Mouse (Mus musculus) kidney, postnatal 14 days (tissue): ENCODE measurements around the gene Dmrta2.

Experiments
- DNase-seq: peaks from one replicate; pipeline ENCODE4 v3.0.0; 2022; ENCODE audit warnings: mixed read lengths

Gene Dmrta2

DNA sequence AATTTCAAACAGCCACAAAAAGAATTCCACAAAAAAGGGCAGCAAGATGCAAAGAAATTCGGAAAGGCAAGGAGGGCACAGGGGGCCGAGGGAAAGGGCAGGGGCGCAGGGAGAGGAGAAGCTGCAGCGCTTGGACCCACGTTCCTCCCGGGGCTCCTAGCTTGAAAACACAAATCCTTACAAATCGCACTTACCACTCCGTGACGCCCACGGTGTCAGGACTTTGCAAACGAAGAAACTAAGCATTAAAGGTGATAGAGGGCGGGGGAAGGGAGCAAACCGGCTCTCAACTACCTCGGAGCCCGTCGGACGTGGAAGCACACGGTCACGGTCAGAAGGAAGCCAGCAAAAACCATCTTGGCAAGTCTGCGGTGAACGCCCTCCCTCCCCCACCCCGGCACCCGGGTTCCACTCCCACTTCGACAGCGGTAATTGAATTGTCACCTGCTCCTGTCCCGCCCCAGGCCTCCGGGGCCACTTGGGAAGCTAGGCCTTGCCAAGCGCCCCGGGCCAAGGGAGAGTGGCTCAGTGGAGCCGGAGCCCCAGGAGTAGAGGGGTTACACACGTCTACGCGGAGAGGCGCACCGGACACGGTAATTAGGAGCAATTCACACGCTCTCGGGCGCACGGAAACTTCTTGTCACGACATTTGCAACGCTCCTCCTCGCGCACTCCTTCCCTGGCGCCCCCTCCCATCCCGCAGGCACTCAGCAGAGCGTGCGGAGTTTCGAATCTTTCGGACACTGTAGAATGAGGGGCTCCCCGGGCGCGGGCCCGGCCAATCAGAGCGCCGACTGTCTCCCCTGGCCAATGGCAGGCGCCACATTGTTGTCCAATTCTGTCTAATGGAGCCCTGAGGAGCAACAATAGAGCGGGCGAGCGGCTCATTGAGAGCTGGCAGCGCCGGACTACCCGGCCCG is at the start of gene Dmrta2:
TSS of gene Dmrta2 (plus strand) at position 906 of the 920 bp plus-strand sequence.
- DNase-seq, result no peak

DNA sequence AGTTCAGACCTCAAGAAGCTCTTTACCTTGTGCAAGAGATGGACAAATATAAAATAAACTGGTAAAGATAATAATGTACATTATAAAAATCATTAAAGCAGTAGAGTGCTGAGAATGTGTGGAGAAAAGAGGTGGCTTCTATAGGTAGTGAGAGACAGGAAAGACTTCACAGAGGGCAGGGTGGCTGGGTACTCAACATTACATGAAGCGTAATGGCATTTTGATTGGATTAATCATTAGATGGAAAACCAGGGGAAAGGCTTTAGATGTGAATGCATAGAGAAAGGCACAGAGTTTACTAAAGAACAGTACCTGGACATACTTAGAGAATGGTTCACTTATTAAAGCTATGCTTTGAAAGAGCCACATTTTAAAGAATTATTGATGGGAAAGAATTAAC is 48.8 kb upstream of the Dmrta2 start:
- DNase-seq, result no peak

DNA sequence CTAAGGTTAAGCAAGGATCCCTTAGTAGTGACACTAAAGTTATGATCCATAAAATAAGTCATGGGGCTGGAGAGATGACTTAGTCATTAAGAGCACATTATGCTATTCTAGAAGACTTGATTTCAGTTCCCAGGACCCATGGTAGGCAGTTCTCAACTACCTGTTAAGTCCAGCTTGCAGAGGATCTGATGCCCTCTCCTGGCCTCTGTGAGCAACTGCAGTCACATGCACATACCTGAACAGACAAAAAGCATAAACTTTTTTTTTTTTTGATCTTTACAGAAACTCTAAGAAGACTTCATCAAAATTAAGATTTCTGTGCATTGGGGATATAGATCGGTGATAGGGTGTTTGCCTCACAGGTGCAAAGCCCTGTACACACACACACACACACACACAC is 47.4 kb upstream of the Dmrta2 start:
- no peak for DNase-seq

DNA sequence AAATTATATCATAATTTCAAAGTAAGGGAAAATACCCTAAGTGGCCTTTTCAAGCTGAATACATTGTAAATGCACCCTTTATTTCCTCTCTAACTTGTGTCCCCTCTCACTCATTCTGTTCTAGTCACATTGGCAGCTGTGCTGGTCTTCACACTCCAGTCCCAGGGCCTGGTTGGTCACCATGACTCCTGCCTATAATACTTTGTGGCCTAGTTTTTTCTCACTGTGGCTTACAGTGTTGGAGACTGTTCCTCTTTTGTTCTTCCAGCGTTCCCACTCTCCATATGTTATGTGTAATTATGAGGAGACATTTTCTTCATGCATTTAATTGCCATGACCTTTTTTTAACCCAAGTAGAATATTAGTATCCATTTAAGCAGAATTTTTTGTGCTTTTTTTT is 46.9 kb upstream of the Dmrta2 start:
- no peak for DNase-seq

DNA sequence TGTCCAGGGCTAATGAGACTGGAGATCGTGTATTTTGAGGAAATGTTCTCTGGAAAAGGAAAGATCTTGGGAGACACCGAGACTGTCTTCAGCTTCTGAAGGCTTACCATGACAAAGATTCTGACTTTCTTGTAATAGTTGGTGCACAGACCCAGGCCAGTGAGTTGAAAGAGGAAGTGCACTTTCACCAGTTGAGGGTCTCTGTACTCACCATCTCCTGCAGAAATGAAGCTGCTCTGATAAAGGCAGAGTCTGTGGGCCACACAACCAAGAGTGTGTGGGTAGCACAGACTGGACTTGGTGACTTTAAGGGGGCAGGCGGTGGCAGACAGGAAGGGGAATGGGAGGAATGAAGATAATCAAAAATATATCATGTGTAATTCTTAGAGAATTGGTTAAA is 41.3 kb upstream of the Dmrta2 start:
- DNase-seq, result no peak

DNA sequence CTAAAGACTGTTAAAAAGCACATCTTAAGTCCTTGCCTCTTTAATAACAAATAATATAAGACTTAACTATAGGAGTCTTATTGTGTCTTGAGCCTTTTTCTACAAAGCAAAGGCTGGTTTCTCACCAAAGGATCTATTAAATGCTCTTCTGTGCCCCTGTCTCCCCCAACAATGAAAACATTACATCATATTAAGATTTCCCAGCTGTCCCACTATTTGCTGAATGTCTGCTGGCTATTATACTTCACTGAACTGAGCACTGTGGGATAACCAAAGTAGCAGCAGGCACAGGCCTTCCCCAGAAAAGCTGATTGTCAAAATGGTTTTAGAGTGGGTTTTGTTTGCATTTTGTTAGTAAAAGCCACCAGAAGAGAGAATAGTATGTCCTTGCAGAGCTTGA is 38.6 kb upstream of the Dmrta2 start:
- DNase-seq, result no peak

DNA sequence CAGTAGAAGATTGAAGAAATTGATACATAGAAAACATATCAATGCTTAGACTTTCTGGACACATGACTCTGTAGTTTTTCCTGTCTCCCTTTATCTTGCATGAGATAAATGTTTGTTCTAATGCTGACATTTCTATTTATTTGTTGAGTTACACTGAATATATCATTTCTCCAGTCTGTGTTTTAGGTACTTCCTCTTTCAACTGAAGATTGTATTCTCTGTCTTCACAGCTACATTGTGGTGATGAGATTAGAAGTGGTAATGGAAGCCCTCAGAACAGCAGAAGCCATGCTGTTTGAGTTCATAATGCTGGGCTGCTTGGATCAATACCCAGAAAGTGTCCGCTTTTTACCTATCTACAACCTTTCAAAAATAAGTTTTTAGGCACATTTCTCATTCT is 32.3 kb upstream of the Dmrta2 start:
- DNase-seq, result no peak

DNA sequence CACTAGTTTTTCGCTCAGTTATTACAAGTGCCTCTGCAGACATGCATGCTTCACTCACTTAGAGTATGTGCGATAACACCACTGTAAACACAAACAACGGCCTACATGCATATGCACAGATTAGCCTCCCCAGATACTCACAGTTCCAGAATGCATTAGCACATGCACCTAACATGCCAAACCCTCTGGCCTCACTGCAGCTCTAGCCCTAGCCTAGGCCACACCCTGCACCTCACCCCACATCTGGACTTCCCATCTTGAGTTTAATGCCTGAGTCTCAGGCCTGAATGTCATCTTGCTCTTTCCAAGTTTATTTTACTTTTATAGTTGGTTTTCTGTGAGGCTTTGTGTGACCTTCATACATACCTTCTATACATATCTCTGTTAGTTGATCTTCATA is 28.5 kb upstream of the Dmrta2 start:
- DNase-seq, result no peak

DNA sequence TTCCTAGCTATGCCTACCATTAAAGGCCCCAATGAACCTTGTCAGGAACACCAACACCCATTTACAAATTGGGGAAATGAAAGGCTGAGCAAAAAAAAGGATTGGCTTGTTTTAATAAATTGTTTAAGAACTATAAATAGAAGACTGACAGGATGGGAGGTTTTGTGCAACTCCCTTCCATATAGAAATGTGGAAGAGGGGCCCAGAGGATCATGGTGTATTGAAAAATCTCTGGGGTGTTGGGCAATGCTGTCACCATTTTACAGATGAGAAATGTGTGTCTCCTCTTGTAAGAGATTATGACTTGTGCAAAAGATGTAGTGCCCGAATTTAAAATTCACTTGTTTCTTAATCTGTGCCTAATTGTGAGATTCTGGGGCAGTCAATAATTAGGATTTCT is 24.3 kb upstream of the Dmrta2 start:
- no peak for DNase-seq

DNA sequence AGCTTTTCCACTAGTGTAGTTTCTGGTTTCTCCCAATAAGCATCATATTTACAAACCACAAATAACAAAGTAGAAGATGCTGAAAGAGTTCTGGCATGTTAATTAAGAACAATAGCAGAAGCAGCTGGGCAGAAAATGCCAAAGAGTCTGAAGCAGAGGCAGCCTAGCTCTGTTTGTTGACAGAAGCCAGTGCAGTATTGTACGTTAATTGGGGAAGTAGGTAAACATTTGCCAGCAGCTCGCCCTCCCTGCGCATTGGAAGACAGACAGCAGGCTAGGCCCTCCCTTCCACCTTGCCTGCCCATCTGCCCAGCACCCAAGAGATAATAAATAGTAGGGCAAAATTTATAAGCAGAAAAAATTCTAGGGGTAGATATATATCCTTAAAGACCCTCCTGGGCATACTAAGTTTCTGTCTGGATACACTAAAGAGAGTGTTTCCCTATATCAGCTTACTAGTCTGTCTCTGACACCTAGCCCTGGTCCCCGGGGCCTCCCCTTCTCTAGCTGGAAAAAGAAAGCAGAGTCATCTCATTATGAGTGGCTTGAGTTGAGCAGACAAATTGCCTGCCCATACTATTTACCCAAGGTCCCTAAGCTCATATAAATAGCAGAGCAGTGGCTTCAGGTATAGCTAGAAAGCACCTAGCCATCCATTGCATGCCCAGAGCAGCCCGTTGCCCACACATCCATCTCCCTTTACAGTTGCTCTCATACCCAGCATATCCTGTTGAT is 17.5 kb upstream of the Dmrta2 start:
- DNase-seq, result no peak

DNA sequence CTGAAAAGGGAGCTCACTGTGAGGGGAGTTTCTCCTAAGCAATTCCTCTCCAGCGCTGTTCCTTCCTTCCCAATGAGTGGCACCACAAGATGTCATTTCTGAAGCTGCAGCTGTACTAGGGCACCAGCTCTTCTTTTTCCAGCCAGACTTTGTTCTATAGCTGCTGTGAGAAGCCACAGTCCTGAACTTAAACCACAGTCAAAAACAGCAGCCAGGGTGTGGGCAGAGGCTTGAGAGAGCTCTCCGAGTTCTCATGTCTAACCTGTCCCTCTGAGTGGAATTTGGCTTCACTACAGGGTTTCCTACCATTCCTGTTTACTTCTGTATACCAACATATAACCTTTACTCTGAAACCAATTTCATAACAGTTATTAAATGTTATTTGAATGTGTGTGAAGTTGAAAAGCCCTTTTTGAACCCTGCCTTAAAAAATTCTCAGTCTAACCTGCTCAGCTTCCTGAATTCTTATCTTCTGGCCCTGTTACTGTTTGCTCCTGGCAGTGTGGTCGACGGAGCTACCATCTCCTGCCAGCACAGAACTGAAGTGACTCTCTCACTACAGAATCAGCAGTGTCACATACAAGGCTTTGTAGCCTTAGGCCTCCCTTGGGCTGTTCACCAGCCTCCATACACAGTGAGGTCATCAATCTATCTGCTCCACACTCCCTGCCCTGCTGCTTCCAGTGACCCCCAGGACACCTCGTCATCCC is 14.1 kb upstream of the Dmrta2 start:
- DNase-seq, result no peak

DNA sequence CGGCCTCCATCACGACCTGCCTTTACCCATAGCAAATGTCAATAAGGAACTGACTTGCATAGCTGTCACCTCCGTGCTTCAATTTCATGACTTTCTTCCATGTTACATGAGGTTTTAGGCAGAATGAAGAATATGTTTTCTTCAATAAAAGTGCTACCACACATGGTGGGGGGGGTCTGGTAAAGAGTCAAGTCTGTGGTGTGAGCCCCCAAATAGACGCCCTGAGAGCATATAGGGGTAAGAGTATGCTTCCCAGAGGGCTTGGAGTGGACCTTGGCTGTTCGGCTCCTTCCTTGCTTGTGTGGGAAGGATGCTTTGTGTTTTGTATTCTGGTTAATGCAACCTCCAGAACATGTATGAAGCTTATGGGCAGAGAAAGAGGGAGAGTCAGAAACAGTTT is 8.3 kb upstream of the Dmrta2 start:
- no peak for DNase-seq

DNA sequence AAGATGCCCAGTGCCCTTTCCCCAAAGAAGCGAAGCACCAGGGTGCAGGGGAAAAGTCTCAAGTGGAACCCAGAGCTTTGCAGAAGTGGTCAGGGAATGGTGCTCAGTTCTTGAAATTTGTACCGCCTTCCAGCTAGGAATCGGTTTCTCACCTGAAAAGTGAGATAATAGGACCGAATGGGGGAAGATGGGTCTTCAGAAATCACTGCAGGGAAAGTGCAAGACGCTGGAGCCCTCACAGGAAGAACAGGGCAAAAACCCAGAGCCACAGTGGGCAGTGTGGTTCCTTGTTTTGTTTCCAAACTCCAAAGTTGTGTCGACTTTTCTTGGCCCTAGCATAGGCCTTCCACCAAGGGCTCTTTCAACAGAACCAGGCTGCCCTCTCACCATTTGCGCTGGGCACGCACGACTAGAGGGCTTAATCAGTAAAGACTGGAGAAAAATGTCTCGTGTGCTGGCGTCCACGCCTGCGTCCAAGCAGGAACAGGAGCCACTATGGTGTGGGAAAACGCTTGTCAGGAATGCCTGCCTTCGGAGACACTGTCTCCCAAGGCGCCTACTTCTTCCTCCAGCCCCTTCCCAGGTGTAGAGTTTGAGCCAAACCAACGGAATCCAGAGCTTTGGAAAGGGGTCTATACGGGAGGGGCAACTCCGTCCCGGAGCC is 3.7 kb upstream of the Dmrta2 start:
- no peak for DNase-seq

DNA sequence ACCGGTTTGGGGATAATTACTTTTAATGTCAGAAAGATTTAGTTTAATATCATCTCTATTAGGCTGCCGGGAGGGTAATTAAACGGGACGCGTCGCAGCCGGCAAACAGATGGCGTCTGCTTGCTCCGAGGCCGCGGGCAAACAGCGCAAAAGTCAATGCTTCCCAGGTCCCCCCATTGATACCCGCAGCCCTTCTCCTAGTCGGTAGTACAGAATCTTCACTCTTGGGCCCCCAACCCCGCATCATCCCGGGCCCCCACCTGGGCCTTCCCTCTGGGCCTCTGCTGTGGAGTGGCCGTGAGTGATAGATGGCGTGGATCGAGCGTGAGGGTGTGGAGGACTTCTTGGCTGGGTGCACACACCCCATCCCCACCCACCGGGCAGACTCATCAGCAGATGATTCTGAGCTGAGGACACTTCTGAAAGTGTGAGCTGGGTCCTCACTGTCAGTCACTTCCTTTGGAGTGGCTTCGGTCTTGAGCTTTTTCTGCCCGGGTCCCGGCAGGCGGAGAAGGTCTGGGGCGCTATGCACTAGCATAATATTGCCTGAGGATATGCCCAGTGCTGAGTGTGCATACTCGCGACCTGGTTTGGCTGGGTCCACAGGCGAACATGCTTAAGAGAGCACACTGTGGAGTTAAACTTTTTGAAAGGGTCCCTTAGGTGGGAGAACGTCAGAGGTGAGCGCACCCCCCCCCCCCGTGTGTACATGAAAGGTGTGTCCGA is 3.0 kb upstream of the Dmrta2 start:
- DNase-seq, result no peak

DNA sequence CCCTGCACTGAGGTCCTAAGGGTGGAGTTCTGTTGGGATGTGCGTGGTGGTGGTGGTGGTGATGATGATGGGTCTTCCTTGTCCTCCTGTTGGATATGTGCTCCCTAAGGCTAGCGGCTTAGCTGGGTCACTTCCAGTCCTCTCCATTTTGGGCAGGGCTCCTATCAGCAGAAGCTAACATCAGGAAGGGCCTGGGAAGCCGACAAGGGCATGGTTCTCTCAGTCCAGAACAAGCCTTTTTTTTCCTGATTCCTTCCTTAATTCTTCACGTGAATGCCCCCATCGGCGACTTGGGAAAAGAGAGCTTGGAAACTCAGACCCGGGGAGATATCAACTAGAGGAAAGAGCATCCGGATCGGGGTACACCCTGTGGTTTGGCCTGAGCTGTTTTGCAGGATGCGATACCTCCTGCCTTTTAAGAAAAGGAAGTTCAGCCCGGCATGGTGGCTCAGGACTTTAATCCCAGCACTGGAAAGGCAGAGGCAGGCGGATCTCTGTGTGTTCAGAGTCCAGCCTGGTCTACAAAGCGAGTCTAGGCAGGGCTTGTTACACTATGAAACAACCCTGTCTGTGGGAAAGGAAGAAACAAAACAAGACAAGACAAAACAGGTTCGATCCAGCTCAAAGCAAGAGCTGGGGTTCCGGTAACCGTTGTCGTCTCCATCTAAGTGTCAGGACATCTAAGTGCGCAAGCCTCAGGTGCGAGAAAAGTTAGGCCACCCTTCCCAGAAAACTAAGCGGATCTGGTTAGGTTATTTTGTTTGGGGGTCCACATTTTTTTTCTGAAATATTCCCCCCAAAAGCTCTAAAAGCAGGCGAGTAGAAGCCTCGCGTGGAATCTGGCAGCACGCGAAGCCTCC is 2.2 kb upstream of the Dmrta2 start:
- no peak for DNase-seq

DNA sequence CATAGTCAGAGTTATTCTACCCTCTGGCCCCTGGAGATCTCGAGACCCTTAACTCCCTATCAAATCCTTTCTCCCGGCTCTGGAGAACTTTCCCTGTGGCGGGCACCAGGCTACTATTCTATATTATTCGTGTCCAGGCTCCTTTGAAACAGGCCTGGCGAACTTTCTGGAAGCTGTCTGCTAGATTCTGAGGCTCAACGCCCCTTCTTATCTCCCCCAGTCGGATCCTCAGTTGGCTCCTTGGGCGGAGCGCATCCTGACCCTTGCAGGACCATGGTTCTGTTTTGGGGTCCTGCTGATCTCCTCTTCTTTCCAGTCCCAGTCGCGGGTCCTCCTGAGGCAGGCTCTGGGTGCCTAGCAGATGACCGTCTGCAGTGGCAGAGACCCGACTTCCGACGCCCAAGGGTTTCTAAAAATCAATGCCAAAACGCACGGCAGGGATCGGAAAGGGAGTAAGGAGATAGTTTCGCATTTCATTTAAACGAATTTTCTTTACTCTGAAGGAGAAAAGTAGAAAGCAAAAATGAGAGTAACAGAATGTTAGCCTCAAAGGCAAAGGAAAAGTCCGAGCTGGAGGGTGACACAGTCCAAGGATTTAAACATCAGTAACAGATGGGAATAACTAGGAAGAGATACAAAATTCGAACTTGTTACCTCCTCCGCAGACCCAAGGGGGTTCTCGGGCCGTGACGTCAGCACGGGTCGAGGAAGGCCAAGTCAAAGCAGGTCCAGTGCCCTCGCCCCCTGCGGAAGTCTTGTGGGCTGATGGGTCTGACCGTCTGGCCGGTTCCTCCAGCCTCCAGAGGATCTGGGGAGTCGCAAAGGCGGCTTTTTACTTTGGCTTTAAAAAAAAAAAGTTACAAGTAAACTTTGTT is 1.3 kb upstream of the Dmrta2 start:
- DNase-seq, result no peak

DNA sequence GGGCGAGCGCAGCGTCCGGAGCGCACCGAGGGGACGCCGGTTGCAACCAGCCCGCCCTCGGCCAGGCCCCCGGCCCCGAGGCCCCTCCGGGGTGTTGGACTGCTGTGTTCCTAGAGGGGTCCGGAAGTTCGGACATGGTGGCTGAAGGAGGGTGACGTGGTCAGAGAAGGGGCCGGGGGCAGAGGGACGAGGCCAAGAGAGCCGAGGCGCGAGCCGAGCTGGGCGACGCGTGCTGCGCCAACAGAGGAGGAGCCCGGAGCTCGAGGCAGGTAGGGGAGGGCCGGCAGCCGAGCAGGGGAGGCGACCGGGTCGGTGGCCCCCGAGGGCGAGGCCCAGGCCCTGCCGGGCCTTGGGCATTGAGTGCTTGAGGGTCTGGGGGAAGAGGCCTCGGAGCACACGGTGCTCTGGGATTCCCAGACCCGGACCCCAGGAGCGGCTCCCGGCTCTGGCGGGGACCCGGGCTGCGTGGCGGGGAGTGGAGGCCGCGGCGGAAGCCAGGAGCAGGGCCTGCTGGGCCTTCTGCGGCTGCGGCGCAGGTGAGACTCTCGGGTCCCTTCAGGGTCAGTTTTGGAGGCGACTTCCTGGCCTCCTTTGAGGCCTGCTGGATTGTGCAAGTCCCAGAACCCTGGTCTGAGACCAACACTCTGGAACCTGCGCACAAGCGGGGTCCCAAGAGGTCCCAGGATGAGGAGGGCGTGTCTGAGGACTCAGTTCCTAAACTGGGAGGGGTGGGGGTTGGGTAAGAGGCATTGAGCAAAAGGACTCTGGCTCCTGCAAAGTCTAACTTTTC is 410 bp downstream of the Dmrta2 start:
- no peak for DNase-seq

DNA sequence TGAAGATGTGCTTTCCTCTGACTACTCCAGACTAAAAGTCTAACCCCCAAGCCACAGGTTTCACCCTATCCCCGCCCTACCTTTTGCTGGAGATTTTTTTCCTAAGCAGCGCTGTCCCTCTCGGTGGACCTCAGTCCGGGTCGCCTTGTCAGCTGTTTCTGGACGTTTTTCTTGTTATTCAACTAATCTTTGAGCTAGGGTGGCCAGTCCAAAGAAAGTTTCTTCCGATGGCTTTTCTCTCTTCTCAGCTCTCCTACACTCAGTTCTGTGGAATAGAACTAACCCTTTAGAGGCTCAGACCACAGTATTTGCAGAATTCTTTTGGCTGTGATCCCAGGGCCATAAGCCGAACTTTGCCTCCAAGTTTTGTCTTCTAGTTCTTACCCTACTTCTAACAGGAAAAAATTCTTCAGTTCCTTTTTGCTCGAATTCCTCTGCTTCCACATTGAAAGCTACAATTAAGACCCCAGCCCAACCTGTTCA is 1.0 kb downstream of the Dmrta2 start:
- no peak for DNase-seq
